Mouse (Mus musculus): ENCODE measurements at regions not wholly inside any gene's neighbourhood (a gene's known extent, or its start where the extent isn't known, plus 50 kb on each side); places are given as distances from the start of the nearest gene placed in this dataset.

DNA sequence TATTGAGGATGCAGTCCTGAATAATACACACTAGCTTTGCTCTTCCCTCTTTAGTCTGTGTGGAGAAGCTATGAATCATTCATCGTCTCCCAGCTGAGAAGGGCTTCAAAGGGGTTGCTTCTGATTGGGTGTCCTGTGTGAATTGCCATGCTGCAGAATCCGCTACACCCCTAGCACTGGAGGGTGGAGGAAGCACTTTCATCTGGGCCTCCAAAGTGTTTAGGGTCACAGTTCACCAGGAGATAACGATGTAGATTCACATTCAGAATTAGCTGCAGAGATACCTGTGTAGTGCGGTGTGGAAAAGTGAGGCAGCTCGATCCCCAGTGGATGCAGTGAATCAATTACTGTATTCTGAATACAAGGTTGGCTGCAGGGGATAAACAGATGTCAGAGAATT is 301.2 kb upstream of the Ednrb start:
- TF ChIP-seq CTCF (conservative IDR thresholded peaks at IDR 0.05; ENCODE audit: insufficient read depth, insufficient read length, low read depth, low read length), result no peak
- TF ChIP-seq POLR2A (IDR thresholded peaks at IDR 0.05; ENCODE audit: low read depth, low read length), result no peak

Data from kidney, adult 2 months (tissue).